Mouse (Mus musculus) neural tube, embryonic 14.5 days (tissue): ENCODE measurements around the gene Tmem107. TPM values are rescaled to one million over a fixed set of nuclear protein-coding genes. Genes with fewer than 3 reads are reported as not detected.
A peak's percentile ranks its signal among the peaks of the same experiment; 100 is the strongest.

Source experiments
- ATAC-seq: fragments of 200-750 bp; cut with Nextera tagmentation; 2 replicates; pipeline ENCODE4 v1.8.0; 2017; ENCODE audit warnings: low read depth, mild to moderate bottlenecking, moderate TSS enrichment, moderate library complexity
- H3K27ac ChIP-seq: fragments of 300-500 bp; sonication (generic); 2 replicates; pipeline ENCODE4 v1.5.1; 2014; ENCODE audit warnings: low read depth, mild to moderate bottlenecking, control low read depth, low read length, moderate library complexity, mixed read lengths
- H3K27me3 ChIP-seq: fragments of 300-500 bp; sonication (generic); 2 replicates; pipeline ENCODE4 v1.6.1; 2014; ENCODE audit warnings: low read length; ENCODE audit not compliant: control insufficient read depth, insufficient read depth
- H3K36me3 ChIP-seq: fragments of 300-500 bp; sonication (generic); 2 replicates; pipeline ENCODE4 v1.6.1; 2014; ENCODE audit warnings: low read length, mixed read lengths; ENCODE audit not compliant: control insufficient read depth, insufficient read depth
- H3K4me1 ChIP-seq: fragments of 300-500 bp; sonication (generic); 2 replicates; pipeline ENCODE4 v1.6.1; 2014; ENCODE audit warnings: low read length; ENCODE audit not compliant: control insufficient read depth, insufficient read depth
- H3K4me2 ChIP-seq: fragments of 300-500 bp; sonication (generic); 2 replicates; pipeline ENCODE4 v1.6.1; 2014; ENCODE audit warnings: mild to moderate bottlenecking, low read depth, low read length, control low read depth
- H3K4me3 ChIP-seq: fragments of 300-500 bp; sonication (generic); 2 replicates; pipeline ENCODE4 v1.5.1; 2014; ENCODE audit warnings: low read depth, low read length, control low read depth, mixed read lengths
- H3K9ac ChIP-seq: fragments of 300-500 bp; sonication (generic); replicated peaks from 2 replicates; pipeline ENCODE4 v1.6.1; 2014; ENCODE audit warnings: low read depth, mild to moderate bottlenecking, control low read depth, low read length, mixed read lengths
- H3K9me3 ChIP-seq: fragments of 300-500 bp; sonication (generic); 2 replicates; pipeline ENCODE4 v1.6.1; 2016; ENCODE audit warnings: low read length; ENCODE audit not compliant: control insufficient read depth
- WGBS: fragments of 180-500 bp; shearing (Covaris S2); extraction: QIAGEN DNeasy Blood & Tissue Kit; methylation state at CpG from one replicate; pipeline ENCODE4 v1.1.7; 2014; 5-methylcytosine and 5-hydroxymethylcytosine counted together
- polyA plus RNA-seq: library from polyadenylated mRNA; unstranded; fragments of >200 nt; fragmentation: Nextera tagmentation; extraction: Ambion mirVana; gene quantifications from 2 replicates; pipeline ENCODE4 v1.2.1, GENCODE M21; 2014

The Tmem107 gene
- polyA plus RNA-seq, 1 experiment from 2014 or later, result 27.7 TPM

DNA sequence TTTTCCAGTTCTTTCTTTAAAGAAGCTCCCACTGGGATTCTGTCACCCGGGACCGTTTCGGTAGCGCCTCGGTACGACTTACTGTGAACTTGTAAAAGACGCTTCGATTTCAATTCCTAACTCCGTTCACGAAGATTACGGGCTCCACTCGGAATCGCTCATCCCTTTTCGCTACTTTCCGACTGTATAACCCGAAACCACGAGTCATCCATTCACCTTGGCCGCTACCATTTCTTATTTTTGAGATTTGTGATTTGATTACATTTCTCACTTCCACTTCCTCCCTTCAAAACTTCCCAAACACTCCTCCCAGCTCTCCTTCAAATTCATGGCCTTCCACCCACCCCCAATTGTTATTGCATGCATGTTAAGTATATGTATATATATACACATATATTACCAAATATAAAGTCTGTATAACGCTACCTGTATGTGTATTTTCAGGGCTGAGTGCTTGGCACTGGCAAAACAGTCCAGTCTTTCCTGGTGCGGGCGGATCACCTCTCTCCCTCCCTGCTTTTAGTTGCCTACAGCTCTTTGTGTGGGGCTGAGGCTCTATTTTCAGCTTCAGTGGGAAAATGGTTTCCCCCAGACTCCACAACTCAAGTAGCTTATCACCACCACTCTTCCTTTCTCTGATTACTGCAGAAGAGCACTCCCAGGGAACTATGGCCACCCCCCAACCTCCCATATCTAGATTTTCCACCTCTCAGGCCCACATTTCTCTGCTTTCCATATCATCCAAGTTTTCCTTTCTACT lies 40.6 kb downstream of the Tmem107 start:
- no peaks in the 10 kb centered on the region for H3K27me3 ChIP-seq
- no peaks in the 10 kb centered on the region for H3K4me1 ChIP-seq
- no peak for ATAC-seq
- H3K4me3 ChIP-seq, result peak overlapping the region; percentile 37
- peaks cover 23% of the 10 kb centered on the region for H3K36me3 ChIP-seq
- no peaks in the 10 kb centered on the region for H3K9me3 ChIP-seq
- 7% methylated on average over 21 of the region's 21 CpGs for WGBS
- no peak overlapping the region for H3K9ac ChIP-seq
- no peak overlapping the region for H3K27ac ChIP-seq
- H3K4me2 ChIP-seq, result peak overlapping the region; percentile 49

DNA sequence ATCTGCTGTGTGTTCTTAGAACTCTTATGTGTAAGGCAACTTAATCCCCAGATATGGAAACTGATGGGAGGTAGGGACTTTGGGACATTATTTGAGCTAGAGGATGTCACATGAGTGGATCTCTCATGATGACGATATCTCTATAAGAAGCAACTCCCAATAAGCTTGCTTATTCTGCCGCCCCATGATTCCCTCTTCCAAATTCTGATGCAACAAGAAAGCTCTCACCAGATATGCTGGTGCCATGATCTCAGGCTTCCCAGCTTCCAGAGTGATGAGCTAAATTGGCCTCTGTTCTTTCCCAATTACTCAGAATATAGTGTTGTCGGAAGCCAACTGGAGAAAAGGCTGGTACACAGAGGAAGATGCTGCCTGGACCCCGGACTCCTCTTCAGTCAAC lies 41.3 kb downstream of the Tmem107 start:
- H3K27ac ChIP-seq, result no peak overlapping the region
- 0 out of 2 replicates have a peak overlapping the region, but pooled peaks have one; percentile 17 for H3K4me2 ChIP-seq
- H3K4me3 ChIP-seq, result no peak overlapping the region
- peaks cover 19% of the 10 kb centered on the region; the same call in 1 of the 2 replicates for H3K36me3 ChIP-seq
- no peak overlapping the region for H3K9ac ChIP-seq
- ATAC-seq, result no peak
- WGBS, result 55% methylated on average over 4 of the region's 4 CpGs
- H3K9me3 ChIP-seq, result no peaks in the 10 kb centered on the region
- H3K27me3 ChIP-seq, result no peaks in the 10 kb centered on the region
- peaks cover under 1% of the 10 kb centered on the region; the same call in 1 of the 2 replicates for H3K4me1 ChIP-seq

DNA sequence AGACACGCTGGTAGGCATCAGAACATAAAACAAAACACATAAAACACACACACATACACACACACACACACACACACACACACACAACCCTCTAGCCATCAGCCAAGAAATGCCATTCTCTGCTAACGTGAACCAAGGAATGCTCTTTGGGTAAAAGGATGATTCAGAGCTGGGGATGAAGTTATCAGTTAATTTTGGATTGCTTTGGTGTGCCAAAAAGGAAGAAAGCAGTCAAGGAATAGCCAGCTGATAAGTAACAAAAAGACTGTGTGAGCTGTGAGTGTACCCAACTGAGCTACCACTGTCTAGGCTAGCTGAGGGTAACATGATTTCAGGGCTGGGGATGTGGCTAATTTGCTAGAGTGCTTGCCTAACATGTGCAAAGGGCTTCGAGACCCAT lies 43.4 kb downstream of the Tmem107 start:
- no peak overlapping the region for H3K27ac ChIP-seq
- H3K36me3 ChIP-seq, result peaks cover 5% of the 10 kb centered on the region; the same call in 1 of the 2 replicates
- no peak overlapping the region for H3K4me2 ChIP-seq
- H3K4me1 ChIP-seq, result peaks cover 4% of the 10 kb centered on the region; the same call in 1 of the 2 replicates
- H3K9me3 ChIP-seq, result no peaks in the 10 kb centered on the region
- no peak for ATAC-seq
- no peak overlapping the region for H3K4me3 ChIP-seq
- no peak overlapping the region for H3K9ac ChIP-seq
- WGBS, result 77% methylated on average over 3 of the region's 3 CpGs
- H3K27me3 ChIP-seq, result no peaks in the 10 kb centered on the region

DNA sequence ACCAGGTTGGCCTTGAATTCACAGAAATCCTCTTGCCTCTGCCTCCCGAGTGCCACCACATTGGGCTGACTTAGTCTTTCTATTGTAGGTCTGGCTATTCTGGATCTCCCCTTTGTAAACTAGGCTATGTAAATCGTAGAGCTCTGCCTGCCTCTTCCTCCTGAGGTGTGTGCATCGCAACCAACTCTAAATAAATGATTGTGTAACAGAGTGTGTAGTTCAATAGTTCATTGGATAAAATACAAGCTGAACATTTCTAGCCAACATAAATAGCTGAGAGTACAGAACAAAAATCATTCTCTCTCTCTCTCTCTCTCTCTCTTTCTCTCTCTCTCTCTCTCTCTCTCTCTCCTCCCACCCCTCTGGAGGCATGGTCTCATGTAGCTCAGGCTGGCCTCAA lies 44.0 kb downstream of the Tmem107 start:
- no peaks in the 10 kb centered on the region for H3K27me3 ChIP-seq
- H3K27ac ChIP-seq, result no peak overlapping the region
- WGBS, result 84% methylated on average over 3 of the region's 3 CpGs
- no peaks in the 10 kb centered on the region for H3K36me3 ChIP-seq
- peaks cover 8% of the 10 kb centered on the region; the same call in 1 of the 2 replicates for H3K4me1 ChIP-seq
- no peak for ATAC-seq
- H3K4me3 ChIP-seq, result no peak overlapping the region
- no peak overlapping the region for H3K9ac ChIP-seq
- no peak overlapping the region for H3K4me2 ChIP-seq
- no peaks in the 10 kb centered on the region for H3K9me3 ChIP-seq

DNA sequence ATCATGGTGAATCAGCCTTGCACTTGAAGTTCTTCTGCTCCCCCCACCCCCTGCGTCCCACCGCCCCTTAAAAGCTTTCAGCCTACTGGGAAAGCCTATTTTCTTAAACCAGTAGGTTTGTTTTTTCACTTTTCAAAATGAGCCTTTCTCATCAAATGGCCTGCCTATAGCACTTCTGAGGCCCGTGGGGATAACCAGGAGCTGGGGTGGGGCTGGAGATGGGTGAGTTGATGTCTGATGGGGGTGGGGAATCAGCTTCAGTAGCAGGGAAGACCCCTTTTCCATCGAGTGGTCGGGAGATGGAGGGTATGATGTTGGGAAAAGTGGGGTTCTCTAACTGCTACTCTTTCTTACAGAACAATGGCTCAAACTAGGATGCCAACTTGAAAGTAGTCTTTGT lies 46.2 kb downstream of the Tmem107 start:
- ATAC-seq, result no peak
- WGBS, result 54% methylated on average over 5 of the region's 5 CpGs
- Histone ChIP-seq H3K4me1 (peaks cover 16% of the 10 kb centered on the region), H3K27me3 (peaks cover 7% of the 10 kb centered on the region; the same call in 1 of the 2 replicates), H3K9ac (no peak overlapping the region), H3K36me3 (no peaks in the 10 kb centered on the region), H3K4me3 (peak overlapping the region; percentile 71; the same call in 1 of the 2 replicates), H3K9me3 (no peaks in the 10 kb centered on the region), H3K4me2 (peak overlapping the region; percentile 99), H3K27ac (no peak overlapping the region)

DNA sequence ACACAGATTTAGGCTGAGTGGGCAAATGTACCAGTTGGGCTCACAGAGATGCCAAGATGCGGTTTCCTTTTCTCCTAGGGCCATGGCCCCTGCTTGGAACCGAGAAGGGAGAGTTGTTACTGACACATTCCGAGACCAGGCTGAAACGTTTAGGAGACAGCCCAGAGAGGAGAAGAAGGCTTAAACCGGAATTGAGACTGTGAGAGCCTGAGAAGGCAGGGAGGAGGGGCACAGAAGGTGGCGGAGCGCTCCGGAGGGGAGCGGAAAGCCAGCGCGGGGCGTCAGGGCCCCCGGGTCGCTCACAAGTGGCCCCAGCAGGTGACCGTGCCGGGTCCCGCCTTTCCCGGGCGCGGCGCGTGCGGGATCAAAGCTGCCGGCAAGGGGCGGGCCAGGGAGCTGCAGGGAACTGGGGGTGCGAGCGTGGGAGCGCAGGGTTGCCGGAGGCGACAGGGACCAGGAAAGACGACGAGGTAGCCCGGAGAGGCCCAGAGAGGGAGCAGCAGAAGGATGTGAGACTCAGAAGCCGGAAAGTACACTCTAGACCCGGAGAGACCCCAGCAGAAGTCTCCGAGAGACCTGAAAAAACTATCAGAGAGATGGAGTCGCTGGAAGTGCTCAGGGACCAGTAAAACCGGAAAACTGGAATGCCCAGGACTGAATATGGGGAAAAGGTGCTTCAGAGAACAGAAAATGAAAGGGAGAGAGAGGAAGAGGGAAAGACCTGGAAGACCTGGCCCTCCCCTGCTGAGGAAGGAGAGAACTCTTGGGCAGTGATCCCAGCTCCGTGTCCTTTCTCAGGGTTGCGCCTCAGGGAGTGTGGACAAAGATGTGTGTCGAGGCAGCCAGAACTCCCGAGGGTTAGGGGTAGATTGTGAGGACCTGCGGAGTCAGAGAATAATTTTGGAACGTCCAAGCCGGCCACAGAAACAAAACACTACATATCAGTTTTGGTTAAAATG lies 47.4 kb downstream of the Tmem107 start:
- Histone ChIP-seq H3K4me1 (peaks cover 16% of the 10 kb centered on the region), H3K9ac (peak overlapping the region; percentile 67), H3K4me3 (peak overlapping the region; percentile 71), H3K4me2 (peak overlapping the region; percentile 99), H3K9me3 (no peaks in the 10 kb centered on the region), H3K27me3 (peaks cover 9% of the 10 kb centered on the region; the same call in 1 of the 2 replicates), H3K36me3 (no peaks in the 10 kb centered on the region), H3K27ac (peak overlapping the region; percentile 52)
- WGBS, result under 1% methylated on average over 45 of the region's 45 CpGs
- 0 out of 2 replicates have a peak, but pooled peaks have one; percentile 13 for ATAC-seq

DNA sequence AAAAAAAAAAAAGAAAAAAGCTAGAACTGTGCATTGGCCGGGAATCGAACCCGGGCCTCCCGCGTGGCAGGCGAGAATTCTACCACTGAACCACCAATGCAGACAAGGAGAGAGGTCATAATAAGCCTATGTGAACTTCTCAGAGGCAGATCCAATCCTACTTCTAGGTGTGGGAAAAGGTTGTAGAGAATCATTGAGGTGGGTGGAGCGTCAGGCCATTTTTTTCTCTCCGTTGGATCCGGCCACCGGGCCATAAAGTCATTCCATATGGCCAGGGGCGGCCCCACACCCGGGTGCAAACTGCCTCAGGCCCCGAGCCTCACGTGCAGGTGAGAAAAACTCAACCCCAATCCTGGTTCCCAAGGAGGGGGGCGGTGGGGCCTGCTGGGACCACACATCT lies 48.2 kb downstream of the Tmem107 start:
- Histone ChIP-seq H3K27me3 (peaks cover 9% of the 10 kb centered on the region; the same call in 1 of the 2 replicates), H3K9me3 (no peaks in the 10 kb centered on the region), H3K27ac (no peak overlapping the region), H3K4me3 (peak overlapping the region; percentile 71), H3K9ac (no peak overlapping the region), H3K36me3 (no peaks in the 10 kb centered on the region), H3K4me1 (peaks cover 16% of the 10 kb centered on the region), H3K4me2 (peak overlapping the region; percentile 99)
- ATAC-seq, result 0 out of 2 replicates have a peak, but pooled peaks have one; percentile 16
- WGBS, result 1% methylated on average over 15 of the region's 15 CpGs

DNA sequence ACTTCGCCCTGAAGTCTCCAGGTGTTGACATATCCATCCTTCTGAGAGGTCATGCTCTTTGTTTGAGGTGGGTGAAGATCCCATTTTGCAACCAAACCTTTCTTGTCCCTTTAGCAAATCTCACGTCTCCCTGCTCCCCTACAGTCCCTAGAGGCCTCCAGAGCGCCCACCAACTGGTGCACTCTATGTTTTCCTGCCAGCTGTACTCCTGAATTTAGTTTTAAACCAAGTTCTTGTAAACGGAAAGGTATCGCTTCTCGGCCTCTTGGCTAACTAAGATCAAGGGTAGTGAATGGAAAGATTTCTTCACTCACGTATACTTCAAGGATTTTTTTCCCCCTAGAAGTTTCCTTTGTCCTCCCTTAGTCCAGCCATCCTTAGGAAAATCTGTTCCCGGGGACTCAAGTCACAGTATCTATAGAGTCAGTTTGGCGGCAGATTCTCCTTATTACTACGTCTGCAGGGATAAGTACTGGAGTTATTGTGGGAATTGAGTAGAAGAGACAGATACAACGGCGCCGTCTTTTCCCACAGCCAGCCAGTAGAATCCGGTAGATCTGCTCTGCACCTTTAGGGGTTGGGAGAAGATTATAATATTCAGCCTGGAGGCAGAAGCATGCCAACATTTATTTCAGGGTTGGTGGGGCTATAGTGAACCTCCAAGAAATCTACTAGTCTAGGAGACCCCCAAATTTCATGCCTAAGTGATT lies 49.0 kb downstream of the Tmem107 start:
- Histone ChIP-seq H3K4me3 (0 out of 2 replicates have a peak overlapping the region, but pooled peaks have one; percentile 14), H3K9me3 (no peaks in the 10 kb centered on the region), H3K27me3 (peaks cover 9% of the 10 kb centered on the region; the same call in 1 of the 2 replicates), H3K4me2 (peak overlapping the region; percentile 94; the same call in 1 of the 2 replicates), H3K27ac (no peak overlapping the region), H3K4me1 (peaks cover 16% of the 10 kb centered on the region), H3K36me3 (no peaks in the 10 kb centered on the region), H3K9ac (no peak overlapping the region)
- no peak for ATAC-seq
- 22% methylated on average over 14 of the region's 14 CpGs for WGBS
